Mouse (Mus musculus) embryo, embryonic 10 days (tissue): Measurements from ENCODE around the gene Bak1.
A peak's percentile ranks its signal among the peaks of the same experiment; 100 is the strongest.

ENCODE experiments used
- DNase-seq: peaks from one replicate; pipeline ENCODE4 v3.0.0-alpha.2; 2015; ENCODE audit warnings: low spot score

Gene Bak1

GRCm38 (mm10) chr17:27021076-27021475, 7.7 kb downstream of the Bak1 start:
- no peak for DNase-seq

GRCm38 (mm10) chr17:27018555-27019196, 10.1 kb downstream of the Bak1 start:
- DNase-seq, result no peak

- DNase-seq, result peak; percentile 95
Measured at GRCm38 (mm10) chr17:27017564-27018499, 11.0 kb downstream of the Bak1 start.

GRCm38 (mm10) chr17:27012909-27013308, 15.9 kb downstream of the Bak1 start:
- DNase-seq, result peak; percentile 43

- no peak for DNase-seq
Measured at GRCm38 (mm10) chr17:27011998-27012672, 16.7 kb downstream of the Bak1 start.

GRCm38 (mm10) chr17:27011167-27011566, 17.6 kb downstream of the Bak1 start:
- DNase-seq, result no peak

GRCm38 (mm10) chr17:27008277-27008676, 20.5 kb downstream of the Bak1 start:
- DNase-seq, result no peak

- DNase-seq, result no peak
Measured at GRCm38 (mm10) chr17:27005644-27006043, 23.2 kb downstream of the Bak1 start.

- DNase-seq, result no peak
Measured at GRCm38 (mm10) chr17:27004903-27005485, 23.8 kb downstream of the Bak1 start.

GRCm38 (mm10) chr17:27004431-27004830, 24.4 kb downstream of the Bak1 start:
- DNase-seq, result peak; percentile 81

- DNase-seq, result no peak
Measured at GRCm38 (mm10) chr17:27001889-27002288, 26.9 kb downstream of the Bak1 start.

- DNase-seq, result peak; percentile 27
Measured at GRCm38 (mm10) chr17:27001151-27001550, 27.7 kb downstream of the Bak1 start.

- no peak for DNase-seq
Measured at GRCm38 (mm10) chr17:26999996-27000395, 28.8 kb downstream of the Bak1 start.

GRCm38 (mm10) chr17:26998283-26998682, 30.5 kb downstream of the Bak1 start:
- DNase-seq, result no peak

GRCm38 (mm10) chr17:26997661-26998060, 31.1 kb downstream of the Bak1 start:
- no peak for DNase-seq

- no peak for DNase-seq
Measured at GRCm38 (mm10) chr17:26995562-26995961, 33.2 kb downstream of the Bak1 start.

- DNase-seq, result no peak
Measured at GRCm38 (mm10) chr17:26995006-26995405, 33.8 kb downstream of the Bak1 start.

GRCm38 (mm10) chr17:26994410-26994809, 34.4 kb downstream of the Bak1 start:
- no peak for DNase-seq

- no peak for DNase-seq
Measured at GRCm38 (mm10) chr17:26990521-26990920, 38.3 kb downstream of the Bak1 start.

GRCm38 (mm10) chr17:26985503-26986179, 43.2 kb downstream of the Bak1 start:
- DNase-seq, result no peak

GRCm38 (mm10) chr17:26983382-26983781, 45.4 kb downstream of the Bak1 start:
- DNase-seq, result no peak

GRCm38 (mm10) chr17:26981050-26981449, 47.8 kb downstream of the Bak1 start:
- DNase-seq, result no peak
